8 mouse cellular contexts compared by ENCODE assay signal in genomic region chr13:35905378-35905777, GRCm38 (mm10). TPM values are rescaled to one million over a fixed set of nuclear protein-coding genes. Genes with fewer than 3 reads are reported as not detected.
DNase-seq lines count a peak whose midpoint lies in the region; ATAC-seq and TF ChIP-seq lines count a peak whose summit lies in the region.

No protein-coding gene starts in this region.

- no peaks in the 10 kb centered on the region for H3K27me3 ChIP-seq in cerebellum, adult 2 months (ENCODE audit: control insufficient read depth, insufficient read depth, low read length)
- H3K27me3 ChIP-seq in thymus, adult 2 months (ENCODE audit: control insufficient read depth, insufficient read depth, low read length) = no peaks in the 10 kb centered on the region
- no peaks in the 10 kb centered on the region for H3K27me3 ChIP-seq in intestine, postnatal 0 days (replicated peaks; ENCODE audit: control insufficient read depth, insufficient read depth, low read length)
- H3K27me3 ChIP-seq in midbrain, embryonic 12.5 days = no peaks in the 10 kb centered on the region

- no peaks in the 10 kb centered on the region for H3K36me3 ChIP-seq in thymus, adult 2 months (ENCODE audit: control insufficient read depth, insufficient read depth, low read length)
- no peaks in the 10 kb centered on the region for H3K36me3 ChIP-seq in intestine, postnatal 0 days (ENCODE audit: control insufficient read depth, insufficient read depth)
- no peaks in the 10 kb centered on the region for H3K36me3 ChIP-seq in midbrain, embryonic 12.5 days

- ATAC-seq in intestine, postnatal 0 days = no peak
- no peak for ATAC-seq in midbrain, embryonic 12.5 days (ENCODE audit: low FRiP score, low read depth)
- no peak for ATAC-seq in erythroid progenitor cell, adult 5-6 weeks (replicated peaks; ENCODE audit: low FRiP score, poor library complexity, severe bottlenecking)

- peak overlapping the region; percentile 56 for H3K9ac ChIP-seq in intestine, postnatal 0 days (ENCODE audit: low read depth, low read length)
- peak overlapping the region; percentile 49 for H3K9ac ChIP-seq in midbrain, embryonic 12.5 days (replicated peaks)

- H3K9me3 ChIP-seq in intestine, postnatal 0 days (ENCODE audit: control insufficient read depth) = no peaks in the 10 kb centered on the region
- H3K9me3 ChIP-seq in midbrain, embryonic 12.5 days = no peaks in the 10 kb centered on the region

- WGBS in cerebellum, adult 2 months = under 1% methylated on average over 13 of the region's 13 CpGs
- 3% methylated on average over 13 of the region's 13 CpGs for WGBS in thymus, adult 2 months
- under 1% methylated on average over 13 of the region's 13 CpGs for WGBS in intestine, postnatal 0 days
- WGBS in midbrain, embryonic 12.5 days = under 1% methylated on average over 13 of the region's 13 CpGs

- DNase-seq in cerebellum, adult 2 months = no peak
- no peak for DNase-seq in cerebellum, postnatal 4 days (ENCODE audit: low spot score in 2 of 2)
- DNase-seq in thymus, adult 2 months = peak; percentile 14
- DNase-seq in thymus, postnatal 0 days (ENCODE audit: low spot score) = no peak
- no peak for DNase-seq in right cerebral cortex, adult 2 months (ENCODE audit: low spot score in 2 of 2)

- H3K4me2 ChIP-seq in intestine, postnatal 0 days (replicated peaks; ENCODE audit: low read depth) = peak overlapping the region; percentile 78
- H3K4me2 ChIP-seq in midbrain, embryonic 12.5 days (replicated peaks) = peak overlapping the region; percentile 68

- no peak for TF ChIP-seq POLR2A in cerebellum, adult 2 months (IDR thresholded peaks at IDR 0.05; ENCODE audit: borderline replicate concordance, insufficient read depth, low read length)
- no peak for TF ChIP-seq POLR2A in thymus, adult 2 months (IDR thresholded peaks at IDR 0.05; ENCODE audit: control insufficient read depth, extremely low read depth, insufficient read depth, low read length, poor library complexity)

- TF ChIP-seq CTCF in cerebellum, adult 2 months (IDR thresholded peaks at IDR 0.05; ENCODE audit: borderline replicate concordance, insufficient read depth, low read depth, low read length) = no peak
- TF ChIP-seq CTCF in thymus, adult 2 months (IDR thresholded peaks at IDR 0.05; ENCODE audit: borderline replicate concordance, control insufficient read depth, extremely low read depth, insufficient read depth, low read length, poor library complexity) = no peak
- no peak for TF ChIP-seq CTCF in intestine, postnatal 0 days (IDR thresholded peaks at IDR 0.05; ENCODE audit: low read depth)

- H3K4me1 ChIP-seq in cerebellum, adult 2 months (ENCODE audit: control insufficient read depth, insufficient read depth, low read length) = no peaks in the 10 kb centered on the region
- 0 out of 2 replicates have a peak, but pooled peaks cover 2% of the 10 kb centered on the region for H3K4me1 ChIP-seq in thymus, adult 2 months (replicated peaks; ENCODE audit: control insufficient read depth, insufficient read depth, low read length)
- H3K4me1 ChIP-seq in intestine, postnatal 0 days (replicated peaks; ENCODE audit: control insufficient read depth, insufficient read depth, low read length) = no peaks in the 10 kb centered on the region
- H3K4me1 ChIP-seq in midbrain, embryonic 12.5 days = 0 out of 2 replicates have a peak, but pooled peaks cover 2% of the 10 kb centered on the region

- H3K27ac ChIP-seq in cerebellum, adult 2 months (ENCODE audit: insufficient read depth, low read length) = no peak overlapping the region
- no peak overlapping the region for H3K27ac ChIP-seq in thymus, adult 2 months (ENCODE audit: control insufficient read depth, insufficient read depth, low read length)
- no peak overlapping the region for H3K27ac ChIP-seq in intestine, postnatal 0 days (ENCODE audit: low read depth, low read length)
- no peak overlapping the region for H3K27ac ChIP-seq in midbrain, embryonic 12.5 days (replicated peaks)

- H3K4me3 ChIP-seq in cerebellum, adult 2 months (replicated peaks; ENCODE audit: insufficient read depth, low read depth, low read length) = peak overlapping the region; percentile 99
- peak overlapping the region; percentile 96 for H3K4me3 ChIP-seq in thymus, adult 2 months (ENCODE audit: control insufficient read depth, insufficient read depth, low read length)
- peak overlapping the region; percentile 78 for H3K4me3 ChIP-seq in intestine, postnatal 0 days (ENCODE audit: low read depth, low read length)
- peak overlapping the region; percentile 61 for H3K4me3 ChIP-seq in midbrain, embryonic 12.5 days

RNA-seq across cellular contexts. Expression of gene Rpp40, which starts 0.8 kb away (rescaled TPM):
- polyA plus RNA-seq in cerebellum, adult 2 months (2012; rRNA removed) = 3.2 and 3.5 TPM in 2 replicates
- polyA plus RNA-seq in thymus, adult 2 months (2012; rRNA removed) = 2.9 and 3.3 TPM in 2 replicates
- 17.9 and 18.5 TPM in 2 replicates for polyA plus RNA-seq in thymus, postnatal 0 days (2015; fragmentation: Nextera tagmentation; extraction: Ambion mirVana)
- 6.6 and 9.1 TPM in 2 replicates for polyA plus RNA-seq in intestine, postnatal 0 days (2015; fragmentation: Nextera tagmentation; extraction: Ambion mirVana)
- polyA plus RNA-seq in midbrain, embryonic 12.5 days (2016; fragmentation: Nextera tagmentation; extraction: Ambion mirVana) = 11.8 and 13.2 TPM in 2 replicates
- 6.1 and 10.9 TPM in 2 replicates for total RNA-seq in erythroid progenitor cell, adult 5-6 weeks (2015; ENCODE audit: low replicate concordance)
- total RNA-seq in erythroid progenitor cell, adult 5-6 weeks (2017; ENCODE audit: low replicate concordance) = 7.3 TPM in 1 of 2 replicates, not detected in the other

RNA-seq across cellular contexts. Expression of gene Ppp1r3g, which starts 53.3 kb away (rescaled TPM):
- polyA plus RNA-seq in cerebellum, adult 2 months (2012; rRNA removed) = 1.6 and 1.7 TPM in 2 replicates
- 0.19 TPM in 1 of 2 replicates, not detected in the other for polyA plus RNA-seq in thymus, adult 2 months (2012; rRNA removed)
- not detected in 2 replicates for polyA plus RNA-seq in thymus, postnatal 0 days (2015; fragmentation: Nextera tagmentation; extraction: Ambion mirVana)
- 0.38 and 0.51 TPM in 2 replicates for polyA plus RNA-seq in intestine, postnatal 0 days (2015; fragmentation: Nextera tagmentation; extraction: Ambion mirVana)
- 0.65 and 1.1 TPM in 2 replicates for polyA plus RNA-seq in midbrain, embryonic 12.5 days (2016; fragmentation: Nextera tagmentation; extraction: Ambion mirVana)
- not detected in 2 replicates for total RNA-seq in erythroid progenitor cell, adult 5-6 weeks (2015; ENCODE audit: low replicate concordance)
- not detected in 2 replicates for total RNA-seq in erythroid progenitor cell, adult 5-6 weeks (2017; ENCODE audit: low replicate concordance)
